Mouse (Mus musculus) intestine, embryonic 16.5 days (tissue): ENCODE data around the gene Hivep2. TPM values are rescaled to one million over a fixed set of nuclear protein-coding genes. Genes with fewer than 3 reads are reported as not detected.

Experiments used
- ATAC-seq: fragments of 200-750 bp; cut with Nextera tagmentation; 2 replicates; pipeline ENCODE4 v1.8.0; 2017; ENCODE audit warnings: moderate TSS enrichment, moderate library complexity
- H3K27ac ChIP-seq: fragments of 300-500 bp; sonication (generic); 2 replicates; pipeline ENCODE4 v1.5.1; 2014; ENCODE audit warnings: mild to moderate bottlenecking, low read length
- H3K27me3 ChIP-seq: fragments of 300-500 bp; sonication (generic); replicated peaks from 2 replicates; pipeline ENCODE4 v1.6.1; 2014; ENCODE audit warnings: low read length, control low read depth, mixed read lengths; ENCODE audit not compliant: control insufficient read depth, insufficient read depth
- H3K36me3 ChIP-seq: fragments of 300-500 bp; sonication (generic); 2 replicates; pipeline ENCODE4 v1.6.1; 2014; ENCODE audit warnings: low read length, control low read depth; ENCODE audit not compliant: control insufficient read depth, insufficient read depth
- H3K4me1 ChIP-seq: fragments of 300-500 bp; sonication (generic); 2 replicates; pipeline ENCODE4 v1.6.1; 2014; ENCODE audit warnings: low read length, control low read depth, mixed read lengths; ENCODE audit not compliant: control insufficient read depth, insufficient read depth
- H3K4me2 ChIP-seq: fragments of 300-500 bp; sonication (generic); 2 replicates; pipeline ENCODE4 v1.6.1; 2014; ENCODE audit warnings: low read depth, low read length, control low read depth
- H3K4me3 ChIP-seq: fragments of 300-500 bp; sonication (generic); 2 replicates; pipeline ENCODE4 v1.5.1; 2014; ENCODE audit warnings: mild to moderate bottlenecking, low read length
- H3K9ac ChIP-seq: fragments of 300-500 bp; sonication (generic); 2 replicates; pipeline ENCODE4 v1.6.1; 2014; ENCODE audit warnings: low read depth, low read length
- H3K9me3 ChIP-seq: fragments of 300-500 bp; sonication (generic); 2 replicates; pipeline ENCODE4 v1.6.1; 2016; ENCODE audit warnings: low read length, control low read depth; ENCODE audit not compliant: control insufficient read depth
- WGBS: fragments of 180-500 bp; shearing (Covaris S2); extraction: QIAGEN DNeasy Blood & Tissue Kit; methylation state at CpG from one replicate; pipeline ENCODE4 v1.1.7; 2014; 5-methylcytosine and 5-hydroxymethylcytosine counted together
- polyA plus RNA-seq: library from polyadenylated mRNA; unstranded; fragments of >200 nt; fragmentation: Nextera tagmentation; extraction: Ambion mirVana; gene quantifications from 2 replicates; pipeline ENCODE4 v1.2.1, GENCODE M21; 2015

Hivep2 gene
- polyA plus RNA-seq, 1 experiment from 2014 or later: 3.4 TPM

GRCm38 (mm10) chr10:14096045-14096444 lies 130.2 kb downstream of the Hivep2 start:
- Histone ChIP-seq H3K9ac (no peak overlapping the region), H3K27me3 (no peaks in the 10 kb centered on the region), H3K27ac (no peak overlapping the region), H3K4me2 (no peak overlapping the region), H3K36me3 (no peaks in the 10 kb centered on the region), H3K9me3 (no peaks in the 10 kb centered on the region), H3K4me3 (no peak overlapping the region), H3K4me1 (no peaks in the 10 kb centered on the region)
- 71% methylated on average over 3 of the region's 3 CpGs for WGBS
- no peak for ATAC-seq

DNA sequence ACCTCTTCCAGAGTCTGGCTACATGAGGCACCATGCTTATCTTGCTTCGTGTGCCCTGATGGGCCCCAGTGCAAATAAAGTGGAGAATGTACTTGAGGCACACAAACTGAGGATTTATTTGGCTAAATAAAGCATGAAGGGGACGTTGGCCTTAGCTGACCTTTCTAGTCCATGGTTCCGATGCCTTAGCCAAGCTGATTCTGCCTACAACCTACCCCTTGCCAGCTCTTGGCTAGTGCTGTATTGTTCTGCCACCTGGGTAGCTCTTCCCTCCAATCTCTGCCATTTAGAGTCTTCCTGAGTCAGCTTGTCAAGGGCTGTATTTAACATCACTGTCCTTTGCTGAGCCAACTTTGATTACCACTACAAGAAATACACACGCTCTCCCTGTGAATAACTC lies 133.3 kb downstream of the Hivep2 start:
- ATAC-seq: no peak
- Histone ChIP-seq H3K9me3 (no peaks in the 10 kb centered on the region), H3K36me3 (no peaks in the 10 kb centered on the region), H3K27me3 (no peaks in the 10 kb centered on the region), H3K27ac (no peak overlapping the region), H3K4me1 (no peaks in the 10 kb centered on the region), H3K4me3 (no peak overlapping the region), H3K9ac (no peak overlapping the region), H3K4me2 (no peak overlapping the region)
- 74% methylated on average over 4 of the region's 4 CpGs for WGBS

DNA sequence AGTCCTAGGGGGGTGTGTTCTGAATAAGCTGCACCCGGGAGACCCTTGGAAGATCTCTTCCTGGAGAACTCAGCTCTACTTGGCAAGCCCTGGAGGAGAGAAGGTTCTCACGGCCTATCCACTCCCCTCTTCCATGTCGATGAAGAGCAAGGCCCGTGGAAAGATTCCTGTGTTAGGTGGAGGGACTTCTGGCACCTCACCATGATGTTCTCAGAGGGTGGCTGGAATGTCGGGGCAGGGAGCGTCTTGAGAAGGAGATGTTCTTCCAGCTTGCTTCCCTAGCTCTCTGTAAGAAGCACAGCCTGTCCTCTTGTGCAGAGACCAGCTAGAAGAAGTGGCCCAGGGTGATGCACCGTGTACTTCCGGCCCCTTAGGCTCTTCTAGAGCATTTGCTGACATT lies 134.2 kb downstream of the Hivep2 start:
- no peak overlapping the region for H3K27ac ChIP-seq
- ATAC-seq: no peak
- no peaks in the 10 kb centered on the region for H3K9me3 ChIP-seq
- H3K4me3 ChIP-seq: no peak overlapping the region
- H3K27me3 ChIP-seq: no peaks in the 10 kb centered on the region
- WGBS: 91% methylated on average over 8 of the region's 8 CpGs
- peaks cover 4% of the 10 kb centered on the region; the same call in 1 of the 2 replicates for H3K4me1 ChIP-seq
- H3K36me3 ChIP-seq: no peaks in the 10 kb centered on the region
- no peak overlapping the region for H3K4me2 ChIP-seq
- H3K9ac ChIP-seq: no peak overlapping the region

DNA sequence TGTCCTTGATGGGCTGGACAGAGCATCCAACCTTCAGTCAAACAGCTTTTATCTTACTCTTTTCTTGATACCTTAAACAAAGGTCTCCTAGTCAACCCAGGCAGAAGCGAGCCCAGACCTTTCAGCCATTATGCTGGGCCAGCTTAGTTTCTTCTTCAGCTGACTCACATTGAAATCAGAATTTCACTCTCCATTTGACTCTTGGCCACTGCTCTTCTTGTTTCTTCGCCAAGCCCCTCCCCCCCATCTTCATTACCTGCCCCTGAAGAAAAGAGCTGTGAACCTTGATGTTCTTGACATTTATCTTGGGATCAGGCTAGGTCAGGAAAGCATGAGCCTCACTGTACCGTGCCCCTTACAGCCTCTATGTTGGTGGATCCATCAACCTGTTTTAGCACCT lies 135.0 kb downstream of the Hivep2 start:
- whole genome bisulfite sequencing: 88% methylated on average over 3 of the region's 3 CpGs
- Histone ChIP-seq H3K9me3 (no peaks in the 10 kb centered on the region), H3K27ac (no peak overlapping the region)

GRCm38 (mm10) chr10:14101966-14102365 lies 136.1 kb downstream of the Hivep2 start:
- H3K9me3 ChIP-seq: no peaks in the 10 kb centered on the region

More for the DNA sequence above, 135.0 kb downstream of the Hivep2 start:
- Histone ChIP-seq H3K4me1 (peaks cover 4% of the 10 kb centered on the region; the same call in 1 of the 2 replicates), H3K36me3 (no peaks in the 10 kb centered on the region), H3K4me2 (no peak overlapping the region), H3K9ac (no peak overlapping the region), H3K27me3 (no peaks in the 10 kb centered on the region), H3K4me3 (no peak overlapping the region)
- no peak for ATAC-seq

DNA sequence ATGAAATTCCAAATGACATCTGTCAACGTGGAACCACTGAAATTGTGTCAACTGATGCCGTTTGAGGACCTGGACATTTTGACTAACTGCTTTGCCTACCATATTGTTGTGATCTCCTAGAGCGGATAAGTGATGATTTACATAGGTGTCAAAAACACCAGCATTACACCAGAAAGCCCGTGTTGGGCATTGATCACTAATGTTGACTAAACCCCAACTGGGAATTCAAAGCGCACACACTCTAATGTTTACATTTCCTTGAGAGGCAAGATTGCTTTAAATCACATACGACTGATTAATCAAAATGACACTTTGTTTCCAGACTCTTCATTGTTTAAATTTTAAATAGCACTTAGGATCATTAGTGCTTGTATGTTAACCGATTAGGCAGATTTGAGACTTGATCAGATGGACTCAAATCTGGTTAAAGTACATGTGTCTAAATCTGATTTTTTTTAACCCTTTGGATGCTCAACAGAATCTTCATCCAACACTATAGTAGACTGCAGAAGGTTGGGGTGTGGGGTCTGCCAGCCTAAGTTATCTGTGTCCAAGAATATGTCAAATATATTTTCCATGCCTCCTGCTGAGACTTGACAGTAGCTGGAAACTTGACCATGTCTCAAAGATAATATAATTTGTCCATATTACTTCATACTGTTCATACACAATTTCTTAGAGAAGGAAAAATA lies 142.3 kb downstream of the Hivep2 start:
- WGBS: 43% methylated on average over 7 of the region's 7 CpGs
- Histone ChIP-seq H3K27ac (no peak overlapping the region), H3K9ac (no peak overlapping the region), H3K27me3 (no peaks in the 10 kb centered on the region), H3K4me2 (no peak overlapping the region), H3K4me3 (no peak overlapping the region), H3K36me3 (no peaks in the 10 kb centered on the region), H3K9me3 (no peaks in the 10 kb centered on the region), H3K4me1 (peaks cover 4% of the 10 kb centered on the region; the same call in 1 of the 2 replicates)
- no peak for ATAC-seq

More at GRCm38 (mm10) chr10:14101966-14102365, 136.1 kb downstream of the Hivep2 start:
- no peak for ATAC-seq
- Histone ChIP-seq H3K27me3 (no peaks in the 10 kb centered on the region), H3K4me2 (no peak overlapping the region), H3K9ac (no peak overlapping the region), H3K36me3 (no peaks in the 10 kb centered on the region), H3K4me1 (peaks cover 4% of the 10 kb centered on the region; the same call in 1 of the 2 replicates), H3K27ac (no peak overlapping the region), H3K4me3 (no peak overlapping the region)
- 90% methylated on average over 5 of the region's 5 CpGs for WGBS

GRCm38 (mm10) chr10:14115846-14116245 lies 150.0 kb downstream of the Hivep2 start:
- Histone ChIP-seq H3K9ac (no peak overlapping the region), H3K4me3 (no peak overlapping the region), H3K27me3 (no peaks in the 10 kb centered on the region), H3K36me3 (no peaks in the 10 kb centered on the region), H3K4me2 (no peak overlapping the region), H3K4me1 (no peaks in the 10 kb centered on the region), H3K9me3 (no peaks in the 10 kb centered on the region), H3K27ac (no peak overlapping the region)
- ATAC-seq: no peak
- WGBS: 75% methylated on average over 4 of the region's 4 CpGs

DNA sequence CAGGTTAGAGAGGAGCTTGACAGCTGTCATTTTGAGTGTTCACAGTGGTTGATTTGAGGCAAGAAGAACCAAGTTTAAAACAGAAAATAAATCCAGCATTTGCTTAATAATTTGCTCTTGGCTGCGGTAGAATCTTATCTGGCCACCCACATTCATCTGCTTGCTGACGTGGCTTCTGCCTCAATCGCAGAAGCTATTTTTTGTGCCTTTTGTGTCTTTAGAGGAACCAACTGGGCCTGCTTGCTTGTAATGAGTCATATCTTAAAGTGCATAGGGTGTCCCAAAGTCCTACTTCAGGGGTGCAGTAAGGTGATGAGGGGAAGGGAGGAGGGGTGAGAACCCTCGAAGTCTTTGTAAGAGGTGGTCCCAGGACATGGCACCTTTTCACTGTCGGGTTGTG lies 151.1 kb downstream of the Hivep2 start:
- ATAC-seq: no peak
- Histone ChIP-seq H3K4me1 (no peaks in the 10 kb centered on the region), H3K9ac (no peak overlapping the region), H3K9me3 (no peaks in the 10 kb centered on the region), H3K36me3 (no peaks in the 10 kb centered on the region), H3K4me2 (no peak overlapping the region), H3K27ac (no peak overlapping the region), H3K4me3 (no peak overlapping the region), H3K27me3 (no peaks in the 10 kb centered on the region)
- 82% methylated on average over 5 of the region's 5 CpGs for WGBS

DNA sequence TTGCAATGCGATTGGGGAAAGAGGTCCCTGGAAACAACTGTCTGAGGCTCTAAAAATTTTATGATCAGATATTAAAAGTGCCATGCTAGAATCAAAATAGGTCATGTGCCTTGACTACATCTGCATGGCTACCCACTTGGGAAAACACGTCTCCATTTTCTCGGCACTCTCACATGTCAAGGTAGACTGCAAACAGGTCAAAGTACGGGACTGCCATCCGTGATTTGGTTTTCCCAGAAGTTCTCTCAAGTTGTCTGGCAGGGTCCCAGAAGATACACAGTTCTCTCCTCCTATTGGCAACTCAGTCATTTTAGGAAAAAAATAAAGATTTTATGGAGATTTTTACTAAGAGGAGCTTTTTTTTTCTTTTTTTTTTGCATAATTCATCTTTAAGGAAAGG lies 153.3 kb downstream of the Hivep2 start:
- Histone ChIP-seq H3K4me3 (no peak overlapping the region), H3K27ac (no peak overlapping the region), H3K9ac (no peak overlapping the region), H3K27me3 (no peaks in the 10 kb centered on the region), H3K36me3 (no peaks in the 10 kb centered on the region), H3K4me1 (no peaks in the 10 kb centered on the region), H3K9me3 (no peaks in the 10 kb centered on the region), H3K4me2 (no peak overlapping the region)
- ATAC-seq: no peak
- 84% methylated on average over 5 of the region's 5 CpGs for WGBS

GRCm38 (mm10) chr10:14120512-14120911 lies 154.6 kb downstream of the Hivep2 start:
- Histone ChIP-seq H3K9me3 (no peaks in the 10 kb centered on the region), H3K4me3 (no peak overlapping the region), H3K27me3 (no peaks in the 10 kb centered on the region), H3K4me1 (no peaks in the 10 kb centered on the region), H3K4me2 (no peak overlapping the region), H3K9ac (no peak overlapping the region), H3K36me3 (no peaks in the 10 kb centered on the region), H3K27ac (no peak overlapping the region)
- 88% methylated on average over 3 of the region's 3 CpGs for WGBS
- ATAC-seq: no peak
